Mouse (Mus musculus): ENCODE measurements around the gene Speg.

The Speg gene

GRCm38 (mm10) chr1:75374950-75375936 lies at the start of gene Speg:
Gene Speg, plus strand, starts transcription at chr1:75375297.
- no peak for DNase-seq (ENCODE audit: low read depth, low spot score)

GRCm38 (mm10) chr1:75327461-75327860 lies 47.6 kb upstream of the Speg start:
- DNase-seq (ENCODE audit: low read depth, low spot score) = no peak

- no peak for DNase-seq (ENCODE audit: low read depth, low spot score)
These were observed 43.8 kb upstream of the Speg start for GRCm38 (mm10) chr1:75331271-75331670.

GRCm38 (mm10) chr1:75336461-75336860 lies 38.6 kb upstream of the Speg start:
- DNase-seq (ENCODE audit: low read depth, low spot score) = no peak

GRCm38 (mm10) chr1:75337097-75337496 lies 38.0 kb upstream of the Speg start:
- no peak for DNase-seq (ENCODE audit: low read depth, low spot score)

- peak; percentile 42 for DNase-seq (ENCODE audit: low read depth, low spot score)
These were observed 36.9 kb upstream of the Speg start for GRCm38 (mm10) chr1:75338091-75338694.

- DNase-seq (ENCODE audit: low read depth, low spot score) = no peak
These were observed 35.8 kb upstream of the Speg start for GRCm38 (mm10) chr1:75339337-75339736.

- no peak for DNase-seq (ENCODE audit: low read depth, low spot score)
These were observed 34.6 kb upstream of the Speg start for GRCm38 (mm10) chr1:75340519-75340918.

- peak; percentile 91 for DNase-seq (ENCODE audit: low read depth, low spot score)
These were observed 32.2 kb upstream of the Speg start for GRCm38 (mm10) chr1:75342874-75343416.

GRCm38 (mm10) chr1:75344291-75345035 lies 30.6 kb upstream of the Speg start:
- no peak for DNase-seq (ENCODE audit: low read depth, low spot score)

- no peak for DNase-seq (ENCODE audit: low read depth, low spot score)
These were observed 29.8 kb upstream of the Speg start for GRCm38 (mm10) chr1:75345036-75345935.

GRCm38 (mm10) chr1:75347279-75347678 lies 27.8 kb upstream of the Speg start:
- peak; percentile 55 for DNase-seq (ENCODE audit: low read depth, low spot score)

- no peak for DNase-seq (ENCODE audit: low read depth, low spot score)
These were observed 25.8 kb upstream of the Speg start for GRCm38 (mm10) chr1:75349275-75349674.

GRCm38 (mm10) chr1:75357261-75357660 lies 17.8 kb upstream of the Speg start:
- DNase-seq (ENCODE audit: low read depth, low spot score) = peak; percentile 47

GRCm38 (mm10) chr1:75358009-75358408 lies 17.1 kb upstream of the Speg start:
- DNase-seq (ENCODE audit: low read depth, low spot score) = no peak

GRCm38 (mm10) chr1:75359346-75359745 lies 15.8 kb upstream of the Speg start:
- DNase-seq (ENCODE audit: low read depth, low spot score) = no peak

- DNase-seq (ENCODE audit: low read depth, low spot score) = no peak
These were observed 14.7 kb upstream of the Speg start, which contains the start of gene Des for GRCm38 (mm10) chr1:75360112-75361031. Gene Des, plus strand, starts transcription at chr1:75360329.

- no peak for DNase-seq (ENCODE audit: low read depth, low spot score)
These were observed 14.0 kb upstream of the Speg start for GRCm38 (mm10) chr1:75361123-75361522.

GRCm38 (mm10) chr1:75361750-75362149 lies 13.3 kb upstream of the Speg start:
- peak; percentile 57 for DNase-seq (ENCODE audit: low read depth, low spot score)

GRCm38 (mm10) chr1:75363868-75364267 lies 11.2 kb upstream of the Speg start:
- DNase-seq (ENCODE audit: low read depth, low spot score) = no peak

Measured in 3T3-L1 (cell line).